Mouse (Mus musculus): Measurements from ENCODE around the gene Wdr1.

DNA sequence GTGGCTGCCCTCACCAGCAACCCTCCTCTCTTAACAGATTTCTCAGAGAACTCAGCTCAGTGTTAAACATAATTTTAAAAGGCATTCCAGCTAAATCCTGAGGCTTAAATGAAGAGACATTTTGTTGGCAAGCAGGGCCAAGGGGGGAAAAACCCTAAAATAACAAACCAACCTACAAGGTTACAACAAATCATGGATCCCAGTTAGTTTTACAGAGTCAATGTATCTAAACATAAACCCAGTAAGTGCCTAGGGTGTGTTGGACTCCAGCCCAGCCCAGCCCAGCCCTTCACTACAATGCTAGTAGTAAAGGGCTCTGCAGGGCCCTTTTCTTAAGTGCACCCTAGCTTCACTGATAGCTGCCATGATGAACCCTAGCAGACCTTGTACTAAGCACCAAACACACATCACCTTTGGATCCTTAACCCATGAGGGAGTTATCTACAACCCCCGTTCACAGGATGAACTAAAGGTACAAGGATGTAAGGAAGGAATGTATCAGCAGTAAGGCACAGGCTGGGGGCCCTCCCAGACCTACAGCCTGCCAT, 12.7 kb downstream of the Wdr1 start:
- TF ChIP-seq POLR2A (IDR thresholded peaks at IDR 0.05; ENCODE audit: borderline replicate concordance, extremely low read depth, insufficient read depth, insufficient read length, poor library complexity, severe bottlenecking): no peak
- no peak for TF ChIP-seq CTCF (IDR thresholded peaks at IDR 0.05; ENCODE audit: borderline replicate concordance, extremely low read depth, insufficient read depth, insufficient read length)

Data from brain, embryonic 14.5 days (tissue).